Mouse (Mus musculus) macrophage (primary cell): Measurements from ENCODE around the gene Med12l. TPM values are rescaled to one million over a fixed set of nuclear protein-coding genes. Genes with fewer than 3 reads are reported as not detected.

ENCODE experiments used
- H3K27ac ChIP-seq: fragments of 350-480 bp; formaldehyde crosslinking; 2 replicates; pipeline ENCODE4 v1.9.0; 2021
- H3K36me3 ChIP-seq: fragments of 350-480 bp; formaldehyde crosslinking; 2 replicates; pipeline ENCODE4 v1.9.0; 2021; ENCODE audit errors: inconsistent target
- H3K4me3 ChIP-seq: fragments of 350-480 bp; formaldehyde crosslinking; 2 replicates; pipeline ENCODE4 v1.9.0; 2021; ENCODE audit errors: inconsistent target
- H3K79me2 ChIP-seq: fragments of 350-480 bp; formaldehyde crosslinking; 2 replicates; pipeline ENCODE4 v1.9.0; 2021; ENCODE audit errors: inconsistent target
- WGBS: methylation state at CpG from one replicate; pipeline ENCODE4 v1.1.7; 2026; ENCODE audit warnings: inconsistent platforms; ENCODE audit not compliant: missing documents; 5-methylcytosine and 5-hydroxymethylcytosine counted together
- polyA plus RNA-seq: library from polyadenylated mRNA; stranded (reverse); fragments of 250-400 nt; gene quantifications from 3 replicates; pipeline ENCODE4 v1.2.4, GENCODE M21; 2018; ENCODE audit warnings: inconsistent platforms

Gene Med12l
- polyA plus RNA-seq, 1 experiment from 2014 or later, result 0.47 TPM

DNA sequence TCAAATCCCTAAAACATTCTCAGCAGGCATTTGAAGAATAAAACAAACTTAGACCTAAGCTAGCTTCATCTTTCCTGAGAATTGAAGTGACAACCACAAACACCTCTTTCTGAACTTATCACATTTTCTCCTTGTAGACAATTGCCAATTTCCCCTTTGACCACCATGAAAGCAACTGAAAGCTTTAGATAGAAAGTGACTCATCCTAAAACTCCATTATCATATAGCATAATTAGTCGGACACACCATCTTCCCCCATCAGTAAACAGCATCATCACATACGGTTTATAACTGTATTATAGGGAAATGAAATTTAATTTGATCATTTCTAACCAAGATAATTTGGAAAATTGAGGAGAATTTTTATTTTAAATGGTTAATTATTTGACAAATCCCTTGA lies 216.7 kb downstream of the Med12l start:
- H3K36me3 ChIP-seq, result no peaks in the 10 kb centered on the region
- 81% methylated on average over 2 of the region's 2 CpGs for WGBS
- no peak overlapping the region for H3K4me3 ChIP-seq
- no peaks in the 10 kb centered on the region for H3K79me2 ChIP-seq
- H3K27ac ChIP-seq, result no peak overlapping the region

DNA sequence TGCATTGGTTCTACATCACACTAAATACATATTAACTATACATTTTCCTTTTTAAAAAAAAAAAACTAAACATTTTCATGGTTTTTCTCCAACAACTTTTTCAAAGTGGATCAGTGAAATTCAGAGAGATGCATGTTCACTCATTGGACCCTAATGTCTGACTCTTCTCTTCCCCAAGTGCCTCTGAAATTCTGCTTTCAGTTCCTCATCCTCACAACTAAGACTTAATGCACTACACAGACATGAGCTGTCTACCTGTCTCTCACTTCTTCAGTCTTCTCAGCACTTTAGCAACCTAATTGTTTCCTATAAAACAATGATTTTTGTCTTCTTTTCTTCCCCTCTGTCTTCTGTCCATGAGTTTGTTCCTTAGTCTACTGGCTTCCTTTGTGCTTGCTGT lies 219.8 kb downstream of the Med12l start:
- Histone ChIP-seq H3K27ac (no peak overlapping the region), H3K36me3 (no peaks in the 10 kb centered on the region), H3K79me2 (no peaks in the 10 kb centered on the region), H3K4me3 (no peak overlapping the region)

- WGBS, result 91% methylated on average over 9 of the region's 9 CpGs
- Histone ChIP-seq H3K27ac (peak overlapping the region; percentile 91), H3K4me3 (no peak overlapping the region), H3K36me3 (no peaks in the 10 kb centered on the region), H3K79me2 (no peaks in the 10 kb centered on the region)
Measured at GRCm38 (mm10) chr3:59227696-59228095, 222.1 kb downstream of the Med12l start.

DNA sequence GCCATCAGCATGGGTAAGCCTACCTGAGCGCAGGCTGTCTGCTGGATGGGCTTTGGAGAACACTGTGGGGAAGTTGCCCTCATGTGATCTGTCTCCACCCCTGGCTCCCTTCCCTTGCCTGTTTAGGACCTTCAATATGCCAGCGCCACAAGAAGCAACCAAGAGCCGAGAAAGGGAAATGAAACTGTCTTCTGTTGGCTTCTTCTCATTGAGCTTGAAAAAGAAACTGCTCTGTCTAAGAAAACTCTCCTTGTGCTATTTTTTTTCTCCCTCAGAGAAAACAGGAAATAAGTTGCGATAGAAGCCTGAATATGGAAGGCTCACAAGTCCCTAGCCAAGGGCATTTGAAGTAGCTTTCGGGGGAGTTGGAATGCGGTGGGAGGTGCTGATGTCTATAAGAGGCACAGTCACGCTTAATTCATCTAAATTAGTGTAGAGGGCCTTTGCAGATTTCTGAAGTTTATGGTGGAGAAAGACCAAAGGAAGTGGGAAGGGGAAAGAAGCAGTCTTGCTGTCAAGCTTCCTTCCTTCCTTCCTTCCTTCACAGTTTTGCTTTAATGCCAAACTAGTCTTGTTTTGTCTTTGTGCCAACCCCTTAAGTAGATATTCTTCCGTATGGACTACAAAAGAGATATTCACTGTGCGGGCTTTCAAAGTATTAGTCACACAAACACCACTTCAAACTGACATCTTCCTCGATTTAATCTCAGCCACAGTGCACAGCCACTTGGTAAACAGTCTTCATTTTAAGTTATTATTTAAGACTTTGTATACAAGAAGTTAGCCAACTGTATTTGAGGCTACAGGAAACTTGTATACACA lies 223.3 kb downstream of the Med12l start:
- no peaks in the 10 kb centered on the region for H3K36me3 ChIP-seq
- no peaks in the 10 kb centered on the region for H3K79me2 ChIP-seq
- WGBS, result 4% methylated on average over 10 of the region's 10 CpGs
- H3K4me3 ChIP-seq, result no peak overlapping the region
- peak overlapping the region; percentile 91 for H3K27ac ChIP-seq

- Histone ChIP-seq H3K27ac (peak overlapping the region; percentile 91), H3K4me3 (no peak overlapping the region), H3K79me2 (no peaks in the 10 kb centered on the region), H3K36me3 (no peaks in the 10 kb centered on the region)
- WGBS, result 93% methylated on average over 3 of the region's 3 CpGs
Measured at GRCm38 (mm10) chr3:59230912-59231311, 225.3 kb downstream of the Med12l start.

DNA sequence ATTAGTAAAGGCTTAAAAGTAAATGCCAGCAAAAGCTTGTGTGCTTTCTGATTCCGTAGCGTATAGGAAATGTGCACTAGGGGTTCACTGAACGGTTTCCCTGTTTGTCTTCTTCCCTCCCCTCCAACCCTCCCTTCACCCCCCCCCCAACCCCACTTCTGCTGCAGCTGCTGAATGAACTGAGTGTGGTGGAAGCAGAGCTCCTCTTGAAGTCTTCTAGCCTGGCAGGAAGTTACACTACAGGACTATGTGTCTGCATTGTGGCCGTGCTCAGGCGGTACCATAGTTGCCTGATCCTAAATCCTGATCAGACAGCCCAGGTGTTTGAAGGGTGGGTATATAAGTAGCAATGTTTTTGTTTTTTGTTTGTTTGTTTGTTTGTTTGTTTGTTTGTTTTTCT lies 229.3 kb downstream of the Med12l start:
- 14% methylated on average over 5 of the region's 5 CpGs for WGBS
- no peaks in the 10 kb centered on the region for H3K36me3 ChIP-seq
- H3K4me3 ChIP-seq, result no peak overlapping the region
- H3K79me2 ChIP-seq, result no peaks in the 10 kb centered on the region
- H3K27ac ChIP-seq, result peak overlapping the region; percentile 7; the same call in 1 of the 2 replicates

DNA sequence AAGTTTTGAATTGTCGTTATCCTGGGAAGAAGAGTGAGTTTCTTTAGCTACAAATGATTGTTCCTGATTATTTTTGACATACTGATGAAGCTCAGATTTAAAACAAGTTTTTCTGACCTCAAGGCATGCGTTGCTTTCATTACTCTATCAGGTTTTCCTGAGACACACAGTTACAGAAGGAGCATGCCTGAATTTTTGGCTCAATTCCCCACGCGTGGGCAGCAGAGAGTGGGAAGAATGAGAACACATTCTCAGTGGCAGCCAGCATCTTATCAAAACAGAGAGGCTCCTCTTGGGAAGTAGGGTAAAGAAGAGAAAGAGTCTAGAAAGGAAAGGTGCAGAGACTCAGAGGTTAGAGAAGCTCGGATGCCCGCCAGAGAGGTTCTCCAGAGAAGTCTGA lies 237.8 kb downstream of the Med12l start:
- Histone ChIP-seq H3K27ac (no peak overlapping the region), H3K4me3 (no peak overlapping the region), H3K79me2 (no peaks in the 10 kb centered on the region), H3K36me3 (no peaks in the 10 kb centered on the region)
- 95% methylated on average over 6 of the region's 6 CpGs for WGBS

GRCm38 (mm10) chr3:59248031-59248430 lies 242.4 kb downstream of the Med12l start:
- Histone ChIP-seq H3K4me3 (no peak overlapping the region), H3K27ac (no peak overlapping the region), H3K36me3 (no peaks in the 10 kb centered on the region), H3K79me2 (no peaks in the 10 kb centered on the region)
- WGBS, result 85% methylated on average over 6 of the region's 6 CpGs

DNA sequence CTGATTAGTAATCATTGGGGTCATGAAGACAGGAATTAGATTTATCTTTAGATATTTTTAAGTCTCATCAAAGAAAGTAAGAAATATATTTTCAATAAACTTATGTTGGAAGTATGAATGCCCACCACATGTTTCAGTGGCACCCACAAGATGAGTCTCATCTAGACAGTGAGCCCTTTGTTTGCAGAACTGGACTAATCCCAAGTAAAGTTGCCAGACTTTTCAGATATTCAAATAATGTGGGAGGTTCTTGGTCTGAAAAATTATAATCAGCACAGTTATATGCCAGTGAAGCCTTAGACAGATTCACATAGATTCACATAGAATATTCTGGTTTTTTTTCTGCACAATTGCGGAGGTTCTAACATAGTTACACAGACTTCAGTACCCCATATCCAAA lies 244.8 kb downstream of the Med12l start:
- Histone ChIP-seq H3K27ac (no peak overlapping the region), H3K79me2 (no peaks in the 10 kb centered on the region), H3K36me3 (no peaks in the 10 kb centered on the region), H3K4me3 (no peak overlapping the region)
- 96% methylated on average over 1 of the region's 1 CpGs for WGBS

- WGBS, result 65% methylated on average over 20 of the region's 20 CpGs
- Histone ChIP-seq H3K4me3 (no peak overlapping the region), H3K27ac (no peak overlapping the region), H3K79me2 (no peaks in the 10 kb centered on the region), H3K36me3 (no peaks in the 10 kb centered on the region)
Measured at GRCm38 (mm10) chr3:59257740-59258664, 252.4 kb downstream of the Med12l start.

DNA sequence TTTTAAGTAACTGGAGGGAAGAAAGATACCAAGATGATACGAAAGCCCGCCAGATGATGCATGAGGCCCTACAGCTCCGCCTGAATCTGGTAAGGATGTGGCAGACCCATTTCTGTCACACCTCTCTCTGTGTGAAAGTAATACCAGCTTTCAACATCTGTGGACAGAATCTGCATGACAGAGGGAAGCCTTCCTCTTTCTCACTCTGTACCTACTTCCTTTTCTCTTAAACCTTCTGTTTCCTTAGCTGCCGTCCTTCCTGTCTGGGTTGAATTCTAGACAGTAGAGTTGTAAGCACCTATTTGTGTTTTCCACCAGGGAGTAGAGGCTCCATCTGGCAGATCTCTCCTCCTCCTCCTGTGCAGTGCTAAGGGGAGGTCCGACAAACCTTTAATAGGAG lies 255.1 kb downstream of the Med12l start:
- peak overlapping the region; percentile 82 for H3K27ac ChIP-seq
- H3K79me2 ChIP-seq, result no peaks in the 10 kb centered on the region
- H3K4me3 ChIP-seq, result no peak overlapping the region
- H3K36me3 ChIP-seq, result no peaks in the 10 kb centered on the region
- WGBS, result 2% methylated on average over 5 of the region's 5 CpGs

DNA sequence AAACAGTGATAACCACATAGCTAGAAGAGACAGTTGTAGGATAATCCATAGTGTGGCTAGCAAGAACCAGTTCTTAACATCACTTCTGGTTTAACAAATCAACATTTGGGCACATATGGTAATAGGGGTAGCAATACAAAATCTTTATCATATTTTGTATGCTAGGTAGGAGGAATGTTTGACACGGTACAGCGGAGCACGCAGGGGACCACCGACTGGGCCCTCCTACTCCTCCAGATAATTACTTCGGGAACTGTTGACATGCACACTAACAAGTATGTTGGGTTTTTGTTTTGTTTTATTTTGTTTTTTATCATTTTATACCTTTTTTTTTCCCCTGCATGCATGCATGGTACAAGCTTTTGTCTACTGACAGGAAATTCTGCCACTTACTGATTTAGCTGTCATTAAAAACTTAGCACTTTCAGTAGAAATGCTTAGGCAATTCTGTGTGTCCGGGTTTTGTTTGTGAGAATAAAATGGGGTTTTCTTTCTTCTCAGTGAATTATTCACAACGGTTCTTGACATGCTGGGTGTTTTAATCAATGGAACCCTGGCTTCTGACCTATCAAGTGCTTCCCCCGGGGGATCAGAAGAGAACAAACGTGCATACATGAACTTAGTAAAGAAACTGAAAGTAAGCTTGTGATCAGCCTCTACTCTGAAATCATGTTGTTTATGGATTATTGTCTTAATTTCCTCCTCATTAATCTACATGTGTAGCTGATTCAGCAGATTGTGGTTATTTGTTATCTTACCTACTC lies 256.3 kb downstream of the Med12l start:
- H3K36me3 ChIP-seq, result no peaks in the 10 kb centered on the region
- peak overlapping the region; percentile 82 for H3K27ac ChIP-seq
- H3K79me2 ChIP-seq, result no peaks in the 10 kb centered on the region
- 59% methylated on average over 9 of the region's 9 CpGs for WGBS
- peak overlapping the region; percentile 31 for H3K4me3 ChIP-seq

GRCm38 (mm10) chr3:59262704-59263103 lies 257.1 kb downstream of the Med12l start, which contains the start of gene P2ry12:
TSS of gene P2ry12 (minus strand) at chr3:59262871.
- no peaks in the 10 kb centered on the region for H3K79me2 ChIP-seq
- H3K27ac ChIP-seq, result peak within 1 kb of the TSS; percentile 82
- H3K36me3 ChIP-seq, result no peaks in the 10 kb centered on the region
- WGBS, result 30% methylated on average over 7 of the region's 7 CpGs
- peak within 1 kb of the TSS; percentile 31 for H3K4me3 ChIP-seq

DNA sequence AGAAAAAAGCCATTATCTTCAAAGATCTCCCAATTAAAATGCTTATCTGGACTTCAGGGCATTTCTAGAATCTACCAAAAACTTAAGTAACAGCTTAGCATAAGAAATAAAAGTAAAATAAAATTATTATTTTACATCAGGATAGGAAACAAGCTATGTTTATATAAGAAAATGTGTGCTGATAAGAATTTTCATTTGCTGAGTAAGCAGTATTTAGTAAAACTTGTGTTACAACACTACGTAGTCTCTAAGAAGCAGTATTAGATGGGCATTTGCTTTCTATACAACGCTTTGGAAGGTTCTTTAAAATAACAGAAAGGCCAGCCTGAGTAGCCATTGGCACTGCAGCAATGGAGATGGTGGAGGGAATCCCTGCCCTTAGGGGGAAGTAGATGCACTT lies 257.8 kb downstream of the Med12l start:
- WGBS, result 92% methylated on average over 2 of the region's 2 CpGs
- no peaks in the 10 kb centered on the region for H3K36me3 ChIP-seq

More for the DNA sequence above, 257.8 kb downstream of the Med12l start:
- Histone ChIP-seq H3K27ac (peak overlapping the region; percentile 82), H3K79me2 (no peaks in the 10 kb centered on the region), H3K4me3 (no peak overlapping the region)
